Mouse (Mus musculus): ENCODE results near the gene Mmp25. TPM values are rescaled to one million over a fixed set of nuclear protein-coding genes. Genes with fewer than 3 reads are reported as not detected.

Mmp25 gene
- total RNA-seq (2023), result 0.34 TPM

GRCm38 (mm10) chr17:23644613-23645495 lies at the start of gene Mmp25:
Mmp25 (minus strand) TSS chr17:23645277.

GRCm38 (mm10) chr17:23683856-23684672 lies 39.0 kb upstream of the Mmp25 start, which contains the start of gene Cldn9:
Cldn9 (minus strand) TSS chr17:23684026.

GRCm38 (mm10) chr17:23679127-23679835 lies 34.2 kb upstream of the Mmp25 start, which contains the start of gene Cldn6:
Cldn6 (plus strand) TSS chr17:23679249.

GRCm38 (mm10) chr17:23677236-23677679 lies 32.2 kb upstream of the Mmp25 start, which contains the start of gene Tnfrsf12a:
Tnfrsf12a (minus strand) TSS chr17:23677468.

GRCm38 (mm10) chr17:23673424-23674073 lies 28.5 kb upstream of the Mmp25 start, which contains the start of the genes Hcfc1r1 and Thoc6:
Hcfc1r1 (plus strand) TSS chr17:23673596.
Thoc6 (minus strand) TSS chr17:23673882.

GRCm38 (mm10) chr17:23660117-23660875 lies 15.2 kb upstream of the Mmp25 start, which contains the start of gene Bicdl2:
Bicdl2 (plus strand) TSS chr17:23660506.

GRCm38 (mm10) chr17:23600641-23601622 lies 44.1 kb downstream of the Mmp25 start, which contains the start of gene Zscan10:
Zscan10 (plus strand) TSS chr17:23600856.

GRCm38 (mm10) chr17:23598582-23599552 lies 46.2 kb downstream of the Mmp25 start, which contains the start of gene Zfp13:
Zfp13 (minus strand) TSS chr17:23599487.

Other genes starting within 250 kb of the Mmp25 start
- gene Vmn2r117, start 165.6 kb downstream of the Mmp25 start, total RNA-seq (2023), result not detected
- 7.4 TPM for gene Zfp213, start 81.0 kb downstream of the Mmp25 start, total RNA-seq (2023)
- not detected for gene Zfp13, start 45.8 kb downstream of the Mmp25 start, total RNA-seq (2023)
- not detected for gene Zscan10, start 44.4 kb downstream of the Mmp25 start, total RNA-seq (2023)
- gene Bicdl2, start 15.2 kb upstream of the Mmp25 start, total RNA-seq (2023), result 0.34 TPM
- gene Hcfc1r1, start 28.3 kb upstream of the Mmp25 start, total RNA-seq (2023), result 34.9 TPM
- 23.4 TPM for gene Thoc6, start 28.6 kb upstream of the Mmp25 start, total RNA-seq (2023)
- 38.4 TPM for gene Tnfrsf12a, start 32.2 kb upstream of the Mmp25 start, total RNA-seq (2023)
- not detected for gene Cldn6, start 34.0 kb upstream of the Mmp25 start, total RNA-seq (2023)
- gene Cldn9, start 38.7 kb upstream of the Mmp25 start, total RNA-seq (2023), result not detected
- not detected for gene 1520401A03Rik, start 77.5 kb upstream of the Mmp25 start, total RNA-seq (2023)
- gene Pkmyt1, start 81.1 kb upstream of the Mmp25 start, total RNA-seq (2023), result 35.0 TPM
- gene Paqr4, start 95.6 kb upstream of the Mmp25 start, total RNA-seq (2023), result 2.6 TPM
- 1.1 TPM for gene Kremen2, start 100.6 kb upstream of the Mmp25 start, total RNA-seq (2023)
- gene Flywch1, start 126.3 kb upstream of the Mmp25 start, total RNA-seq (2023), result 23.9 TPM
- not detected for gene Flywch2, start 140.8 kb upstream of the Mmp25 start, total RNA-seq (2023)
- gene Srrm2, start 145.3 kb upstream of the Mmp25 start, total RNA-seq (2023), result 1,331 TPM
- gene Elob, start 183.9 kb upstream of the Mmp25 start, total RNA-seq (2023), result 176 TPM
- gene Prss33, start 190.8 kb upstream of the Mmp25 start, total RNA-seq (2023), result not detected
- not detected for gene Prss32, start 198.6 kb upstream of the Mmp25 start, total RNA-seq (2023)
- 0.86 TPM for gene Prss41, start 198.9 kb upstream of the Mmp25 start, total RNA-seq (2023)
- not detected for gene Prss21, start 222.8 kb upstream of the Mmp25 start, total RNA-seq (2023)
- gene Dcpp1, start 235.6 kb upstream of the Mmp25 start, total RNA-seq (2023), result not detected
- not detected for gene Dcpp2, start 235.6 kb upstream of the Mmp25 start, total RNA-seq (2023)